Mouse (Mus musculus) heart, adult 2 months (tissue): ENCODE measurements around the gene Sytl5. TPM values are rescaled to one million over a fixed set of nuclear protein-coding genes. Genes with fewer than 3 reads are reported as not detected.

ENCODE experiments used
- DNase-seq, 2 experiments: peaks; one replicate each; pipeline ENCODE4 v3.0.0; 2021
- H3K27ac ChIP-seq: fragments of 200-600 bp; 2 replicates; pipeline ENCODE4 v1.8.1; 2022
- H3K27me3 ChIP-seq: fragments of 200-500 bp; 2 replicates; pipeline ENCODE4 v1.6.1; 2012; ENCODE audit warnings: mild to moderate bottlenecking, low read length, inconsistent platforms, mixed read lengths; ENCODE audit not compliant: control insufficient read depth, insufficient read depth
- H3K36me3 ChIP-seq: fragments of 200-500 bp; 2 replicates; pipeline ENCODE4 v1.6.1; 2012; ENCODE audit warnings: low read length, inconsistent platforms; ENCODE audit not compliant: control insufficient read depth, insufficient read depth
- H3K4me1 ChIP-seq: fragments of 200-500 bp; 2 replicates; pipeline ENCODE4 v1.6.1; 2011; ENCODE audit warnings: low read length; ENCODE audit not compliant: control insufficient read depth, insufficient read depth
- H3K4me3 ChIP-seq: fragments of 200-600 bp; 2 replicates; pipeline ENCODE4 v1.8.1; 2022
- H3K79me2 ChIP-seq: fragments of 200-500 bp; replicated peaks from 2 replicates; pipeline ENCODE4 v1.6.1; 2012; ENCODE audit warnings: mild to moderate bottlenecking, inconsistent platforms, low read length, moderate library complexity, mixed read lengths; ENCODE audit not compliant: control insufficient read depth, insufficient read depth
- H3K9ac ChIP-seq: fragments of 200-500 bp; 2 replicates; pipeline ENCODE4 v1.6.1; 2012; ENCODE audit warnings: low read depth, mild to moderate bottlenecking, control low read depth, inconsistent platforms, low read length, mixed read lengths
- CTCF ChIP-seq: fragments of 200-600 bp; IDR thresholded peaks from 2 replicates; pipeline ENCODE4 v1.8.1; 2022; ENCODE audit warnings: antibody characterized with exemption, mild to moderate bottlenecking, moderate library complexity
- EP300 ChIP-seq: fragments of 200-500 bp; IDR thresholded peaks from 2 replicates; pipeline ENCODE4 v1.6.1; 2011; ENCODE audit warnings: low read depth, low read length, control low read depth; ENCODE audit not compliant: insufficient read depth
- POLR2A ChIP-seq: fragments of 200-500 bp; IDR thresholded peaks from 2 replicates; pipeline ENCODE4 v1.6.1; 2011; ENCODE audit warnings: mild to moderate bottlenecking, low read depth, low read length, control low read depth; ENCODE audit not compliant: insufficient read depth
- WGBS: fragments of 180-500 bp; shearing (Covaris S2); methylation state at CpG from one replicate; pipeline ENCODE4 v1.1.7; 2018; 5-methylcytosine and 5-hydroxymethylcytosine counted together
- intact Hi-C: fragments of 180-260 bp; cut with DNase I; formaldehyde crosslinking; loops from one replicate; pipeline ENCODE4 v1.15.1; 2025
- long read RNA-seq: library from polyadenylated mRNA; stranded (forward); transcript quantifications from one replicate; pipeline ENCODE4 v2.0.0, GENCODE M21; 2021
- polyA plus RNA-seq: library from polyadenylated mRNA; depleted of rRNA; stranded (reverse); fragments of >200 nt; gene quantifications from 2 replicates; pipeline ENCODE4 v1.2.3, GENCODE M21; 2012; rRNA removed
- total RNA-seq, 2 experiments: library from RNA; stranded (reverse); gene quantifications; 2 replicates each; pipeline ENCODE4 v1.2.3; 2021

Sytl5 gene
- total RNA-seq (under 1 TPM; 0.14 to 0.42 TPM), polyA plus RNA-seq (0.12 TPM in 1 of 2 replicates, not detected in the other)
- long read RNA-seq, result 0 reads

DNA sequence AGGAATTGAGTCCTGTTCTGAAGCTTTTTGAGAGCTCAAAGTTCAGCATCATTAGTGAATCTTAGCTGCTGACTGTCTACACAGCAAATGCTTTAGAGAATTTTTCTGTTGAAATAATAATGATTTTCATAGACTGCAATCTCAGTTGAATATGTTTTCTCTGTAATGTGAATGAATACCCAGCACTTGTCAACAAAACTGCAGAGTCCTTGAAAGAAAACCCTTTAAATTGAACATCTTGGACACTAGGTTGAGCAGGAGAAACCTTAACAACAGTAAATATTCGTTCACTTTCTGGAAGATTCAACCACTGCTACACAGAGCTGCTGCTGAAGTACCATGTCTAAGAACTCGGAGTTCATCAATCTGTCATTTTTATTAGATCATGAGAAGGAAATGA lies at the start of gene Sytl5:
TSS of gene Sytl5 (plus strand) at position 301 of the 400 bp plus-strand sequence.
- Histone ChIP-seq H3K4me3 (no peak within 1 kb of the TSS), H3K27me3 (no peaks in the 10 kb centered on the region), H3K79me2 (no peaks in the 10 kb centered on the region), H3K27ac (no peak within 1 kb of the TSS), H3K4me1 (no peaks in the 10 kb centered on the region), H3K36me3 (no peaks in the 10 kb centered on the region), H3K9ac (no peak within 1 kb of the TSS)
- DNase-seq, result no peak
- intact Hi-C loops, result loop anchor here (10.0 kb wide), 1 partner anchor 61 kb away; no protein-coding TSS in a partner anchor
- no peak for TF ChIP-seq CTCF
- TF ChIP-seq POLR2A, result no peak
- TF ChIP-seq EP300, result no peak
- WGBS, result 56% methylated on average over 2 of the region's 2 CpGs

DNA sequence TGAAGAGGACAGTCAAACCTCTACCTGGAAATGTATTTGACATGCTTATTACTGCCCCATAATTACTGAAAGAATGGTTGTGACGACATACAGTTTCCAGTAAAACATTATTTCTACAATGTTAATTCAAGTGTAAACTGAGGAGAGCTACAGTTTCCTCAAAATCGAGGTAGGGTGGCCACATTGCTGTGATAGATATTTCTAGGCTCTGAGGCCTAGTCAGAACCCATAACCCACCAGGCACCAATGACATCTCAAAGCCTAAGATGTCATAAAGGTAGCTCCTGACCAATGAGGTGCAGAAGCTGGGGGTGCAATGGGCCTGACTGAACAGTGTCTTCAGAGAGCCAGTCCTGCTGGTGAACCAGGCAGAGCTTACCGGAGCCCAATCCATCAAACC lies 38.8 kb upstream of the Sytl5 start, which contains the start of gene Hypm:
TSS of gene Hypm (plus strand) at position 301 of the 400 bp plus-strand sequence.
- no peaks in the 10 kb centered on the region for H3K4me1 ChIP-seq
- TF ChIP-seq EP300, result no peak
- no peak for TF ChIP-seq POLR2A
- TF ChIP-seq CTCF, result no peak
- H3K9ac ChIP-seq, result no peak within 1 kb of the TSS
- H3K4me3 ChIP-seq, result no peak within 1 kb of the TSS
- 64% methylated on average over 3 of the region's 3 CpGs for WGBS
- no peak within 1 kb of the TSS for H3K27ac ChIP-seq
- H3K79me2 ChIP-seq, result no peaks in the 10 kb centered on the region
- no peaks in the 10 kb centered on the region for H3K36me3 ChIP-seq
- no peaks in the 10 kb centered on the region for H3K27me3 ChIP-seq
- intact Hi-C loops, result no loop called here
- no peak for DNase-seq

- TF ChIP-seq CTCF (no peak), POLR2A (no peak), EP300 (no peak)
- Histone ChIP-seq H3K4me1 (no peaks in the 10 kb centered on the region), H3K36me3 (no peaks in the 10 kb centered on the region), H3K27ac (no peak within 1 kb of the TSS), H3K27me3 (no peaks in the 10 kb centered on the region), H3K4me3 (no peak within 1 kb of the TSS), H3K9ac (no peak within 1 kb of the TSS), H3K79me2 (no peaks in the 10 kb centered on the region)
- WGBS, result 35% methylated on average over 1 of the region's 1 CpGs
- intact Hi-C loops, result no loop called here
- no peak for DNase-seq
These were observed 36.0 kb upstream of the Sytl5 start, which contains the start of gene H2al3 for GRCm38 (mm10) chrX:9849403-9849802. Gene H2al3, plus strand, starts transcription at chrX:9849703.

DNA sequence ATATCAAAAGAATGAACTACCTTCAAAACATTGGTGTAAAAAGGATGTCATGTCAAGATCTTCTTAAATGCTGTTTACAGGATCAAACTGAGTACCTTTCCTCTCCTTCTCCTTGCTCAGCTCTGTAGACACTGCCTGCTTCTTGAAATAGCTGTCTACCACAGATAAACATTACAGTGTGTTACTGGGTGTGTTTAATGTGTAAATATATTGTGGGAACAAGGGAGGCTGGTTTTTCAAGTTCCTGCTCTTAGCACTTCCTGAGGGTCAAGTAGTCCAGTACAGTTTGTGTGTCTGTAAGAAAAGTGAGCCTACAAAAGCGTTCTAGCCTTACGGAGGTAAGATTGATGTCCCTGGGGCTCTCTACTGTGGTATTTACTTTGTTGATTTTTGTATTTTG lies 23.6 kb upstream of the Sytl5 start:
- H3K79me2 ChIP-seq, result no peaks in the 10 kb centered on the region
- no peaks in the 10 kb centered on the region for H3K36me3 ChIP-seq
- no peaks in the 10 kb centered on the region for H3K4me1 ChIP-seq
- H3K9ac ChIP-seq, result no peak overlapping the region
- 81% methylated on average over 2 of the region's 2 CpGs for WGBS
- TF ChIP-seq CTCF (no peak), EP300 (no peak), POLR2A (no peak)
- no peak overlapping the region for H3K4me3 ChIP-seq
- no peaks in the 10 kb centered on the region for H3K27me3 ChIP-seq
- intact Hi-C loops, result no loop called here
- H3K27ac ChIP-seq, result no peak overlapping the region
- DNase-seq, result no peak

DNA sequence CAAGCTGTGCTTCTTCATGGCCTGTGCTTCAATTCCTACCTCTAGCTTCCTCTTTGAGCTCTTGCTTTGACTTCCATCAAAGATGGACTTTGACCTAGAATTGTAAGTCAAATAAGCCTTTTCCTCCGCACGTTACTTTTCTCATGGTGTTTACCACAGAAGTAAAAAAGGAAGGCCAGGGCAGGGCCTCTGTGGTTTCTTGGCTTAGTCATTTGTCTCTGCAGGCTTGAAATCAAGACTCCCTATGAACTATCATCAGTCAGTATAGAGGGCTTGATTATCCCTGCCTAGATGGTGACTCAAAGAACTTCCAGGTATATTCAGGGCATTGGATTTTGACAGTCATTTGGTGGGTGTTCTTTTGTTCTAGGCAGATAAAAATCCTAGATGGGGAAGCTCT lies 9.9 kb upstream of the Sytl5 start:
- no peaks in the 10 kb centered on the region for H3K4me1 ChIP-seq
- no peak overlapping the region for H3K27ac ChIP-seq
- H3K79me2 ChIP-seq, result no peaks in the 10 kb centered on the region
- H3K27me3 ChIP-seq, result no peaks in the 10 kb centered on the region
- H3K4me3 ChIP-seq, result no peak overlapping the region
- H3K9ac ChIP-seq, result no peak overlapping the region
- DNase-seq, result no peak
- TF ChIP-seq POLR2A (no peak), EP300 (no peak), CTCF (no peak)
- WGBS, result 92% methylated on average over 2 of the region's 2 CpGs
- intact Hi-C loops, result no loop called here
- no peaks in the 10 kb centered on the region for H3K36me3 ChIP-seq

GRCm38 (mm10) chrX:9909572-9909971 lies 24.1 kb downstream of the Sytl5 start:
- Histone ChIP-seq H3K27ac (no peak overlapping the region), H3K36me3 (no peaks in the 10 kb centered on the region), H3K79me2 (no peaks in the 10 kb centered on the region), H3K4me1 (no peaks in the 10 kb centered on the region), H3K9ac (no peak overlapping the region), H3K27me3 (no peaks in the 10 kb centered on the region), H3K4me3 (no peak overlapping the region)
- 30% methylated on average over 2 of the region's 2 CpGs for WGBS
- intact Hi-C loops, result no loop called here
- TF ChIP-seq EP300, result no peak
- TF ChIP-seq CTCF, result no peak
- no peak for TF ChIP-seq POLR2A
- no peak for DNase-seq
